Mouse (Mus musculus) embryonic facial prominence, embryonic 14.5 days (tissue): ENCODE results near the gene Ache. TPM values are rescaled to one million over a fixed set of nuclear protein-coding genes. Genes with fewer than 3 reads are reported as not detected.
"Not testable (repeated sequence)": the region's sequence is repeated elsewhere in the genome, so short reads cannot be mapped to it uniquely, and the experiment has no call there.

Experiments
- ATAC-seq: fragments of 200-750 bp; cut with Nextera tagmentation; 2 replicates; pipeline ENCODE4 v1.8.0; 2017; ENCODE audit warnings: low read depth, moderate number of reproducible peaks, moderate TSS enrichment
- DNase-seq: peaks from one replicate; pipeline ENCODE4 v3.0.0-alpha.2; 2015; ENCODE audit warnings: low spot score
- H3K27ac ChIP-seq: fragments of 300-500 bp; sonication (generic); replicated peaks from 2 replicates; pipeline ENCODE4 v1.5.1; 2014; ENCODE audit warnings: low read depth, mild to moderate bottlenecking, low read length, moderate library complexity
- H3K27me3 ChIP-seq: fragments of 300-500 bp; sonication (generic); replicated peaks from 2 replicates; pipeline ENCODE4 v1.6.1; 2014; ENCODE audit warnings: low read length; ENCODE audit not compliant: control insufficient read depth, insufficient read depth
- H3K36me3 ChIP-seq: fragments of 300-500 bp; sonication (generic); 2 replicates; pipeline ENCODE4 v1.6.1; 2014; ENCODE audit warnings: low read length, mixed read lengths; ENCODE audit not compliant: control insufficient read depth, insufficient read depth
- H3K4me1 ChIP-seq: fragments of 300-500 bp; sonication (generic); 2 replicates; pipeline ENCODE4 v1.6.1; 2014; ENCODE audit warnings: antibody characterized with exemption, low read length; ENCODE audit not compliant: control insufficient read depth, insufficient read depth
- H3K4me2 ChIP-seq: fragments of 300-500 bp; sonication (generic); 2 replicates; pipeline ENCODE4 v1.6.1; 2014; ENCODE audit warnings: low read depth, mild to moderate bottlenecking, low read length, moderate library complexity, mixed read lengths
- H3K4me3 ChIP-seq: fragments of 300-500 bp; sonication (generic); 2 replicates; pipeline ENCODE4 v1.5.1; 2014; ENCODE audit warnings: low read depth, mild to moderate bottlenecking, low read length
- H3K9ac ChIP-seq: fragments of 300-500 bp; sonication (generic); 2 replicates; pipeline ENCODE4 v1.6.1; 2014; ENCODE audit warnings: low read depth, mild to moderate bottlenecking, low read length, moderate library complexity, mixed read lengths
- H3K9me3 ChIP-seq: fragments of 300-500 bp; sonication (generic); 2 replicates; pipeline ENCODE4 v1.6.1; 2016; ENCODE audit warnings: low read length; ENCODE audit not compliant: control insufficient read depth
- WGBS: fragments of 180-500 bp; shearing (Covaris S2); extraction: QIAGEN DNeasy Blood & Tissue Kit; methylation state at CpG from one replicate; pipeline ENCODE4 v1.1.7; 2014; 5-methylcytosine and 5-hydroxymethylcytosine counted together
- polyA plus RNA-seq: library from polyadenylated mRNA; unstranded; fragments of >200 nt; fragmentation: Nextera tagmentation; extraction: Ambion mirVana; gene quantifications from 2 replicates; pipeline ENCODE4 v1.2.1, GENCODE M21; 2014

Gene Ache
- 29.6 and 33.0 TPM in 2 replicates for polyA plus RNA-seq

DNA sequence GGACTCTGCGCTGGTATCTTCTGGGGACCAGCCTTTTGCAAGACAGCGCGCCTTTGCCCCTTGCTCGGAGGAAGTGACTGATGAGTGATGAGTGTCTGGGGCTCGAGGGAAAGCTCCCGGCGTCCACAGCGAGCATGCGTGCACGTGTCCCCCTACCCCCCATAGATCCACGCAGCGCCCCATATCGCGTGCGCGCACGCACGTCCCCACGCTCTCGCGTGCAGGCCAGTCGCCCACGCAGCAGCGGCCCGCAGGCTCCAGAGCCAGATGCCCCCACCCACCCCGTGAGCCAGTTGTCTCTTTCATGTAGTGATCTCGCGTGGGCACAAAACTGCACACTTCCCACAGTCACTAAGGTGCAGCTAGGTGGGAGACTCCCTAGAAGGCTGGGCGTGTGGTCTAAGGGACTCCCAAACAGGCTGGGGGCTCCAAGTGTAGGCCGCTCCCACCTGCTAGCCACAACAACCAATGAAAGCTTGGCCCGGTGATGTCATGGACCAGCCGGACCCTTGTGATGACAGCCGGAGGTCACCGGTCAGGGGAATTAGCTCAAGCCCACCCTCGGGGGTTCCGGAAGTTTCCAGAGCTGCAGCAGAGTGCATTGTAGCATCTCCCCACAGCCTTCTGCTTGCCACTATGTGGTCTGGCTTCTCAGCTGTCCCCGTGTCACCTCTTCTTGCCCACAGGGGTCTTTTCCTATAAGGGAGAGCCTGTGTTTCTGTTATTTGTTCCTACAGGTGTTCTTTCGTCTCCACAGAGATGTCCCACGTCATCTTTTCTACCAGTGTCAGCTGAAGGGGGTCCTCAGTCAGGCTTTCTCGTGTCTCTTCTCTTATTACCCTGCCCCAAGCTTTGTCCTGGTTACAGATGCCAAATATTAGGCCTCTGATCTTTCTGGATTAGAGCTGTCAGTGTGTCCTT, at the start of gene Ache:
TSS of gene Ache (plus strand) at position 488 of the 921 bp plus-strand sequence.
- Histone ChIP-seq H3K4me2 (peak within 1 kb of the TSS; percentile 88), H3K9ac (peak within 1 kb of the TSS; percentile 60), H3K27me3 (peaks cover 51% of the 10 kb centered on the region), H3K9me3 (no peaks in the 10 kb centered on the region; the same call in 1 of the 2 replicates), H3K4me1 (peaks cover 19% of the 10 kb centered on the region), H3K36me3 (no peaks in the 10 kb centered on the region), H3K27ac (no peak within 1 kb of the TSS), H3K4me3 (peak within 1 kb of the TSS; percentile 43)
- WGBS = 2% methylated on average over 23 of the region's 40 CpGs
- ATAC-seq (peak; percentile 24; the same call in 1 of the 2 replicates), DNase-seq (peak; percentile 38)

DNA sequence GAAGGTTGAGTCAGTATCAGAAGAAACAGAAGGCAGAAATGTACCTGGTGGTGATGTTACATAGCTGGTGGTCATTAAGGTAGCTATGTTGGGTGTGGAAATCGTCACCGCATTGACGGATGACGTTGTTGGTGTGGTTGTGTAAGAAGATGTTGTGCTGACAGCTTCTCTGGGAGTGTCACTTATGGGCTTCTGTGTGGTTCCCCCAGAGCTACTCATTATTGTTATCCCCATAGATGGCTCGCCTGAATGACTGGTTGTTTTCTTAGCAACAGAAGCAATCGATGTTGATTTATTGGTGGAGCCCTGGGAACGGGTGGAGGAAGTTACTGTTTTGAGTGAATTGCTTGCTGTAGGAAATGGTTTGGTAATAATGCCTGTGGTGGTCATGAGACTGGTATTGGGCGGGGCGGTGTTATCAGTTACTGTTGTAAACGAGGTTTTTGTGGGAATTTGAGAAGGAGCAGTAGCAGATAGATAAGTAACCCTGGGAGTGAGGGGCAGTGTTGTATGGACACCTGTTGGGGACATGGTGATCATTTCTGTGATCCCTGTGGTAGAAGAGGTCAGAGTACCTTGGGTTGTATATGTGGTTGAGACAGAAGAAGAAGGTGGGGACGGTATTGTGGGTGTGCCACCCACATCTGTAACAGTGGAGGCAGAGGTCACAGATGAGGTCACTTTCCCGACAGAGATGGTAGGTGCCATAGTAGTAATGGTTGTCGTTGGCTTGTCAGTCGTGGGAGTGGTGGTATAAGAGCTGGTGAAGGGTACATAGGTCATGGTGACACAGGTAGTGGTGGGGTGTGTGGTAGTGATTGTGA, 23.2 kb upstream of the Ache start:
- H3K4me3 ChIP-seq = no peak overlapping the region
- DNase-seq = no peak
- no peaks in the 10 kb centered on the region for H3K9me3 ChIP-seq
- no peak overlapping the region for H3K9ac ChIP-seq
- no peaks in the 10 kb centered on the region for H3K36me3 ChIP-seq
- ATAC-seq = no peak
- no peaks in the 10 kb centered on the region for H3K27me3 ChIP-seq
- no peak overlapping the region for H3K4me2 ChIP-seq
- WGBS = 83% methylated on average over 14 of the region's 14 CpGs
- H3K27ac ChIP-seq = no peak overlapping the region
- H3K4me1 ChIP-seq = no peaks in the 10 kb centered on the region

DNA sequence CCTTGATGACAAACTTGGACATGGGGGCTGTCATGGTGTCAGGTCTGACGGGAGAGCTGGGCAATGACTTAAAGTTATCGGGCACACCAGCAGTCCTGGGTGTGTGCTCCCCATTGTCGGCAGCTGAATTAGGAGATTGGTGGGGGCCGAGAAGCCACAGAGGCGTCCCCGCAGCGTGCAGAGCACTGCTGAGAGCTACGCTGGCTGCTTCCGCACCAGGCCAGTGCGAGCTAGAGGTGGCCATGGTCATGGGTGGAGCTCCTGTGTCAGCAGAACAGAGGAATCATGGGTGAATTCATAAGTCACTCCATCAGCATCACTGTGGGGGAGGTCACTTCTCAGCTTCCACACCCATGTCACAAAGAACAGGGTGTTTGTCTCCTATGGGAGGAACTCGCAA, 22.5 kb upstream of the Ache start:
- Histone ChIP-seq H3K4me3 (no peak overlapping the region), H3K9me3 (no peaks in the 10 kb centered on the region), H3K27ac (no peak overlapping the region), H3K4me1 (no peaks in the 10 kb centered on the region), H3K9ac (no peak overlapping the region), H3K36me3 (no peaks in the 10 kb centered on the region), H3K27me3 (no peaks in the 10 kb centered on the region), H3K4me2 (no peak overlapping the region)
- ATAC-seq = no peak
- DNase-seq = no peak
- 84% methylated on average over 11 of the region's 11 CpGs for WGBS

DNA sequence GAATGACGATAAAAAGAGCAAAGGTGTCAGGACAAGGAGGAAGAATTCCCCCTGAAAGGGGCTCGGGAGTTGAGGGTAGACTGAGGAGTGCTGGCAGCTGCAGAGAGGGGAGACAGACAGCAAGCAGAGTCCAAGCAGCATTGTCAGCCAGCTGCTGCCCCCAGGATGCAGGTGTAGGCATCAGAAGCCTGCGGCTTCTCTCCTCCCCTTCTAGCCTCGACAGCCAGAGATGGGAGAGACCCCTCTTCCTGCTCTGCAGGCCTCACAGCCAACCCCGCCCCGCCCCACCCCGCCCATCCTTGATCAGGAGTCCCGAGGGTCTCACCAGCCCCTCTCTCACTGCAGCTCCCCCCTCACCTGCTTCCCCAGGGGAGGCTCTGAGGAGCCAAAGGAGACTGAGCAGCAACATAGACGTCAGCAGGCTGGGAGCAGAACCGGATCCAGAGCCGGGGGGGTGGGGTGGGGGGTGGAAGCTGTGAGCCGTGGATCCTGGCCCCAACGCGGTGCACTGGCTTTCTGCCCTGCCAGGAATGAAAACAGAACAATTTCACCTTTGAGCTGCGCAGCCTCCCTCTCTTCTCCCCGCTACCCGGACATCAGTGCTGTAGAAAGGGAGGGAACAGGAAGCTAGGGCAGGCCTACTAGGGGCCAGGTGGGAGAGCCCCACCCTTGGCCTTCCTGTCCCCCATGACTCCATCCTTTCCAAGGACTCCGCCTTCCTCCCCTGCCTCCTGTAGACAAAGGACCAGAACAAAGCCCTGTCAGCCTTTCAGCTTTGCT, 19.0 kb upstream of the Ache start:
- DNase-seq = no peak
- ATAC-seq = peak; percentile 44; the same call in 1 of the 2 replicates
- Histone ChIP-seq H3K4me2 (peak overlapping the region; percentile 34), H3K36me3 (no peaks in the 10 kb centered on the region), H3K27me3 (no peaks in the 10 kb centered on the region), H3K9ac (peak overlapping the region; percentile 45; the same call in 1 of the 2 replicates), H3K4me3 (no peak overlapping the region), H3K4me1 (no peaks in the 10 kb centered on the region), H3K9me3 (peaks cover 5% of the 10 kb centered on the region; the same call in 1 of the 2 replicates), H3K27ac (no peak overlapping the region)
- WGBS = 12% methylated on average over 11 of the region's 18 CpGs

DNA sequence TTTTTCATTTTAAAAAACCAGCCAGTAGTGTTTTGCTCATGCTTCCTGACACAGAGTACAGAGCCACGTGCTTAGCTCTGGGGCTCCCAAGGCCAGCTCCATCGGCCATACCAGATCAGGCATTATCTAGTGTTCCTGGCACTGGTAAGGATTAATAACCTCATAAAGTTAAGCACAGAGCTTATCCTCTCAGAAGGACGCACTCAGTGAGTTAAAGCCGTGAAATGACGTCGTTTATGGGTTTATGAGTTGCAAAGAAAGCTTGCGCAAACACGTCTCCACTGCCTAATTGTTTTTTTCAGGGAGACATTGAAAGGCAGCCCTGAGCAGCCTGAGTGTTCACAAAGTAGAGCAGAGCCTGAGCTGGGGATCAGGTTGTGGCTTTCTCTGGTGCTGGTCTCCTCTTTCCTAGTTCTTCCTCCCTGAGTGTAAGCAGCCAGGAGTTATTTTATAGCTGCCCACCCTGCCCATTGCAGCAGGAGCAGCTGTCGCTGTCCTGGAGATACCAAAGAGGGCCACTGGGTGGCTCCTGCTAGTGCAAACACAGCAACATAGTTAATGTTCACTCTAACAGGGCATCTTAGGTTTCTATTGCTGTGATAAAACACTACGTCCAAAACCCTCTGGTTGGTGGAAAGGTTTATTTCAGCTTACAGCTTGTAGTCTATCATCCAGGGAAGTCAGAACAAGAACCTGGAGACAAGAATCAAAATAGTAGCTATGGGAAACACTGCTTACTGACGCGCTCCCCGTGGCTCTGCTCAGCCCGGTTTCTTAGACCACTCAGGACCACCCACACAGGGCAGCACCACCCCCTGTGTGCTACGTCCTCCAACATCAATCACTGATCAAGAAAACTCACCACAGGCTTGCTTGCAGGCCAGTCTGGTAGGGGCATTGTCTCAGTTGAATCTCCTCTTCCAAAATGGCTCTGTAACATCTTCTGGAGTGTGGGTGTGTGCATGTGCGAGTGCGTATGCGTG, 9.7 kb upstream of the Ache start:
- no peak overlapping the region for H3K4me3 ChIP-seq
- H3K4me2 ChIP-seq = no peak overlapping the region
- no peaks in the 10 kb centered on the region for H3K36me3 ChIP-seq
- 57% methylated on average over 18 of the region's 18 CpGs for WGBS
- H3K4me1 ChIP-seq = no peaks in the 10 kb centered on the region
- H3K9me3 ChIP-seq = peaks cover 10% of the 10 kb centered on the region; the same call in 1 of the 2 replicates
- ATAC-seq (peak; percentile 74), DNase-seq (peak; percentile 47)
- no peak overlapping the region for H3K27ac ChIP-seq
- no peaks in the 10 kb centered on the region for H3K27me3 ChIP-seq
- H3K9ac ChIP-seq = no peak overlapping the region

DNA sequence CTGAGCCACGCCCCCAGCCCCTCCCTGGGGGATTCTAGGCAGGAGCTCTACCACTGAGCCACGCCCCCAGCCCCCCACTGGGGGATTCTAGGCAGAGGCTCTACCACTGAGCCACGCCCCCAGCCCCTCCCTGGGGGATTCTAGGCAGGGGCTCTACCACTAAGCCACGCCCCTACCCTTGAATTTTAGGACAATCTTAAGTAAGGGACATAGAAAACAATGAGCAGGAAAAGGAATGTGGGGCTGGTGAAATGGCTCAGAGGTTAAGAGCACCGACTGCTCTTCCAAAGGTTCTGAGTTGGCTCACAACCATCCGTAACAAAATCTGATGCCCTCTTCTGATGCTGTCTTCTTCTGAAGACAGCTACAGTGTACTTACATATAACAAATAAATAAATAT, 2.9 kb upstream of the Ache start:
- Histone ChIP-seq H3K4me1 (peaks cover 19% of the 10 kb centered on the region), H3K27me3 (peaks cover 23% of the 10 kb centered on the region)
- 81% methylated on average over 6 of the region's 6 CpGs for WGBS
- ATAC-seq, H3K4me3 ChIP-seq, H3K27ac ChIP-seq, DNase-seq, H3K9ac ChIP-seq, H3K4me2 ChIP-seq, H3K9me3 ChIP-seq, H3K36me3 ChIP-seq: not testable (repeated sequence)

DNA sequence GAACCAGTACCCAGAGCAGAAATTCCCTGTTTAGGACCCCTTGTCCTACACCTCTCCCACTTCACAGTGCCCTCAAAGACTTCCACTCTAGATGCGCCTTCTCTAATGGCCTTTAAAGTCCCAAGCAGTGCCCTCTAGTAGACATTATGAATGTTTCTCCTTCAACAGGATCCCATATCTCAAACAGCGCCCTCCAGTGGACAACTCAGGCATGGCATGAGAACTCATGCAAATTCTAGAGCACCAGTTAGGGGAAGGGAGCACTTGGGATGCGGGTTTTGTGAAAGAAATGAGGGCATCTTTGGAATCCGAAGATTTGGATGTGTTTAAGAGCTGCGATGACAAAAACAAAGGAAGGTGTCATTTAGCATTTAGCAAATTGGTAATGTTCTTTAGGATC, 2.3 kb upstream of the Ache start:
- Histone ChIP-seq H3K36me3 (no peaks in the 10 kb centered on the region), H3K4me2 (no peak overlapping the region), H3K9ac (no peak overlapping the region), H3K4me1 (peaks cover 19% of the 10 kb centered on the region), H3K9me3 (no peaks in the 10 kb centered on the region; the same call in 1 of the 2 replicates), H3K27me3 (peaks cover 30% of the 10 kb centered on the region), H3K4me3 (no peak overlapping the region), H3K27ac (no peak overlapping the region)
- ATAC-seq (no peak), DNase-seq (no peak)
- 64% methylated on average over 5 of the region's 5 CpGs for WGBS
